Mouse (Mus musculus): ENCODE data around the gene Mrpl49.
A peak's percentile ranks its signal among the peaks of the same experiment; 100 is the strongest.

The Mrpl49 gene

DNA sequence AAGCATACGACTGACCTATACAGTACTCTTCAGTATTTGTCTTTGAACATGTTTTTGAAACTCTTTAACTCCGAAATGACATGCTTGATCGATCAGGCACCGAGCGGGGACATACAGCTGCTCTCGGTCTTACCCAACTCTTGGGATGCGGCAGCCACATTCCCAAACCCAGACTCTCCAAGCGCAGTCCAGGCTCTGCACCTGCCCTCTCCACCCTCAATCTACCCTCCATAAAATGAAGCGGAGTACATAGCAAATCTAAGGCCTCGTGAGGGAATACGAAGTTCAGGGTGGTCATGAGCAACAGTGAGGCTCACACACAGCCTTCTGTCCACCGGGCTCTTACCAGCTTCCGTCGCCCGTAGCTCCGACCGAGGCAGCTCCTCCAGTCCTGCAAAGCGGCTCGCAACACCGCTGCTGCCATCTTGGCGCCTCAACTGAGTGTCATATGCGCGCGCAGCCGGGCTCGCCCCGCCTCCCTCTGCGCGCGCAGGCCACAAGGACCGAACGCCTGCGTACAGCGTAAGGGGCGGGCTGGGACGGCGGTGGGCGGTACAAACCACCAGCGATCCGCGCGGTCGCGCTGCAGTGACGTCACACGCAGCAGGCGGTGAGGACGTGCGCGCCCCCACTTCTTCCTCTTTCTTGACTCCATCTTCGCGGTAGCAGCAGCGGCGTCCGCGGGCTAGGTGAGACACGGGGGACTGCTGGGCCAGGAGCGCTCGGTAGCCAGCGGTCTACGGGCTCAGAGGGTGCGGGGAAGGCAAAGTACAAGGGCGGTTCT, at the start of gene Mrpl49, which contains the start of gene Fau:
Mrpl49 (minus strand) TSS at position 473 of the 784 bp plus-strand sequence.
Fau (plus strand) TSS at position 532 of the 784 bp plus-strand sequence.
- DNase-seq (ENCODE audit: low read depth, low spot score): peak; percentile 99

DNA sequence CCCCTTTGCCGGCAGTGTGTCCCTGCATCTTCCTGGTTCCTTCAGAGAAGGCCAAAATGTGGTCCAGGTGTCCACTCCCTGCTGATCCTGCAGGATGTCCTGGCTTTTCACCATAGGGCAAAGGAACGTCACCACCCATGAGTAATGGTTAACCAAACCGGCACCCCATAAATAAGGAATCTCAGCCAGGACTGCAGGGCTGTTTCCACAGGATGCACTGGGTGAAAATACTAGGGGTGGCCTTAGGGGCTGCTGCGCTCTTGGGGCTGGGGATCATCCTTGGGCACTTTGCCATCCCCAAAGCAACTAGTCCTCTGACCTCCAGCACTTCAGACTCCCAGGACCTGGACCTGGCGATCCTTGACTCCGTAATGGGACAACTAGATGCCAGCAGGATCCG, 48.0 kb upstream of the Mrpl49 start, which contains the start of gene Naaladl1:
Naaladl1 (plus strand) TSS at position 197 of the 400 bp plus-strand sequence.
- DNase-seq (ENCODE audit: low read depth, low spot score): no peak

DNA sequence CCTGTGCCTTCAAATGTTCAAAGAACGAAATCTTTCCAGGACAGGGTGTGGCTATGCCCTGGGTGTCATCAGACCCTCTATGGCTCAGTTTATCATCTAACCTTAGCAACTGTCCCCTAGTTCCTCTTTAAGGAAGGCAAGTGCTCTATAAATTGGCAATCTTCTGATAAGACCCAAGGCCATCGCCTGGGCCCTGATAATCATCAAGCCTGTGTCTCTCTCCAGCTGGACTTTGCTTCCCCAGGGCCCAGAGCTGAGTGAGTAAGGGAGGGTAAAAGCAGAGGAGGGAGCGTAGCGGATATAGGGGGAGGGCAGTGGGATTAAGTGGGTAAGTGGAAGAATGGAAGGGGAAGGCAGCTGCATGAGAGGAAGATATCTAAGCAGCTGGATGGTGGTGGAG, 46.9 kb upstream of the Mrpl49 start:
- DNase-seq (ENCODE audit: low read depth, low spot score): no peak

DNA sequence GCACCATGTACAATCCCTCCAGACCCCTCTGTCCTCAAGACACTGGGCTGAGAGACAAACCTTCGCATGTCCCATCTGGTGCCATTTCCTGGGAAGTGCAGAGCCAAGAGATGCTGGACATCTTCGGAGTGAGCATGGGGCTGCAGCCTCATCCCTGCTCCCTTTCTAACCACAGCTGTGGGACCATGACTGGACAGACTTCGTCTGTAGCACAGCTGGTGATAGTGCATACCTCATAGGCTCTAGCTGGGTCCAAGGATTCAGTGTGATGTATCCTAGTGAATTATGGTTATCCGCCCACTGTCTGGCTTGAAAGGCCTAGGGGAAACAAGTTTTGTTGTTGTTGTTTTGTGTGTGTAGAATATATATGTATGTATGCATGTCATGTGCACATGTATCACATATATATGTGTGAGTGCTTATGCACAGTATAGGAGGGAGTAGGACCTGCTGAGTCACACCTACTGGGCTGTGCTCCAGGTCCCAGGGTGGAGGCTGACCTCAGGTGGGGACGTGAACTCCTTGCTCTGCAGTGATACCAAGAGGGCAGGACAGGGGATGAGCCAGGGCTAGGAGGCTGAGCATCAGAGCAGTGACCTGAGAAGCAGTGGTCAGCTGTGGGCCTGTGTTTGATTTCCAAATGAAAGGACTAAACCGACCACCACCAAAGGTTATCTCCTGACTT, 44.7 kb upstream of the Mrpl49 start:
- no peak for DNase-seq (ENCODE audit: low read depth, low spot score)

DNA sequence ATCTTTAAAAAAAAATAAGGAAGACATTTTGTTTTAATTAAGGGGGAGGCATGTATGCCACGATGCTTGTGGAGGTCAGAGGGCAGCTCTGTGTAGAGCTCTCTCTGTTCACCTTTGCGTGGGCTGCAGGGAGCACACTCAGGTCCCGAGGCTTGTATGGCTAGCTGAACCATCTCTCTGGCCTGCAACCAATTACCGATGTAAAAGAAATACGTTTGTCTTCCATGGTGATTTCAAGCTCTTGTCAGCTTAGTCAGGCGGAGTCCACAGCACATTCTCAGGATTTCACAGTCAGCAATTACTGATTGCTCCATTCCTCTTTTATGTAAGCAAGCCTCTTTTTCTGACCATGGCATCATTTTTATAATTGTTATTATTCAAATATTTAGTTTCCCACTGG, 43.6 kb upstream of the Mrpl49 start:
- no peak for DNase-seq (ENCODE audit: low read depth, low spot score)

DNA sequence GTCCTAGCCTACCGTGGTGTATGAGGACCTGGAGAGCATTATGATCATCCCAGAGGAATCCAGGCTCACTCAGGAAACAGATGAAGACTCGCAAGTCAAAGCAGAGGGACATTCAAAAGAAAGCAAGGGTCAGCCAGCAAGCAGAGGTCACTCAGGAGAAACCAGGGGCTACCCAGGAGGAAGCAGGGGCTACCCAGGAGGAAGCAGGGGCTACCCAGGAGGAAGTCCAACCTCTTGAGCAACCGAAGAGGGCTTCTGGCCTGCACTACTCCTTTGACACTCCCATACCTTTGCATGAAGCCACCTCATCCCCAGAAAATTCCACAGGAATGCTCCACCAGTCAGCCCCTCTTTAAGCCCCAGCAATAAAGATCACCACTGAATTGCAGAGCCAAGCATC, 40.3 kb upstream of the Mrpl49 start:
- no peak for DNase-seq (ENCODE audit: low read depth, low spot score)

DNA sequence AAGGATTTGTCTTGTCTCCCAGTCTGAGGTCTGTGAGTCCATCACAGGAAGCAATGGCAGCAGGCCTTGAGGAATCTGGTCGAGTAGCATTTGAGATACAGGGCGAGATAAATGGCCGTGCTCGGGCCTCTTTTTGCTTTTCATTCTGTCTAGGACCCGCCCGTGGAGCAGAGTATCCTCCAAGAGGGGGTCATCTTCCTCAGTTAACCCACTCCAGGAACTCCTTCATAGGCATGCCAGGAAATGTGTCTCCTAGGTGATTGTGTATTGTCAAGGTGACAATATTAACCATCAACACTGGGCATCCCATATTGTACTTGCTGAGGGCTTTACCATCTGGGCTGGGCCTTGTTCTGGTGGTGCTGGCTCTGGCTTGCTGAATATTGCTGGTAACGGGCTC, 36.5 kb upstream of the Mrpl49 start, which contains the start of gene AC131692.1:
AC131692.1 (plus strand) TSS at position 301 of the 400 bp plus-strand sequence.
- no peak for DNase-seq (ENCODE audit: low read depth, low spot score)

DNA sequence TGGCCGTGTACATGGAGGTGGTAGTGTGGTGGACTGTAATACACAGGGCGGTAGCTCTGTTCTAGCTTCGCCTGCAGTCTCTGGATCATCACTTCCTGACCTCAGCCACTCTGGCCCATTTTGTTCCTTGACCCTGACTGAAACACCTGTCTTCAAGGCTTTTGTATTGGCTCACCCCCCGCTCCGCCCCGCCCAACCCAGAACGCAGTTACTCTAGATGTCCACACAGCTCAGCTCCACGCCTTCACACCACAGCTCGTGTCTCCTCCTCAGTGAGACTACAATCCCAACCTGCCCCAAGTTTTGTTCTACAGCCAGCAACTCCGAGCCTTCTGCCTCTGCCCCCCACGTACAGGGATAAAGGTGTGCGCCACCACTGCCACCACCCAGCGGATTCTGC, 31.3 kb upstream of the Mrpl49 start:
- DNase-seq (ENCODE audit: low read depth, low spot score): no peak

DNA sequence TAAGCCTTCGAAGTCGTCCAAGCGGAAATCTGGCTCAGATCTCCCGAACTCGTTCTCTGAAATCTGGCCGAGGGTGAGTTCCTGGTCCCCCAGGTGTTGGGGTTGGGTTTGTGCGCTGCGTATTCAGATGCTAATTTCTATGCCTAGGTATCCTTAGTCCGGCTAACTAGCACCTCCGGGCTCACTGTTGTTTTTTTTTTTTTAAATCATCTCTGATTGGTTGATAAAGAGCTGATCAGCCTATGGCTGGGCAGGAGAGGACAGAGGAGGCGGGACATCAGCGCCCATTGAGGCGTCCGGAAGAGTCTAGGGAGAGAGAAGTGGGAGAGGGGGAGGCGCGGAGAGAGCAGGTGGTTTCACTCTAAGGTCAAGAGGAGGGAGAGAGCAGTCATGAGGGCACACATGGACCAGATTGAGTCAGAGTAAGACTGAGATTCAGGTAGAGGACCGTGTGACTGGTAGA, 27.9 kb upstream of the Mrpl49 start:
- peak; percentile 21 for DNase-seq (ENCODE audit: low read depth, low spot score)

DNA sequence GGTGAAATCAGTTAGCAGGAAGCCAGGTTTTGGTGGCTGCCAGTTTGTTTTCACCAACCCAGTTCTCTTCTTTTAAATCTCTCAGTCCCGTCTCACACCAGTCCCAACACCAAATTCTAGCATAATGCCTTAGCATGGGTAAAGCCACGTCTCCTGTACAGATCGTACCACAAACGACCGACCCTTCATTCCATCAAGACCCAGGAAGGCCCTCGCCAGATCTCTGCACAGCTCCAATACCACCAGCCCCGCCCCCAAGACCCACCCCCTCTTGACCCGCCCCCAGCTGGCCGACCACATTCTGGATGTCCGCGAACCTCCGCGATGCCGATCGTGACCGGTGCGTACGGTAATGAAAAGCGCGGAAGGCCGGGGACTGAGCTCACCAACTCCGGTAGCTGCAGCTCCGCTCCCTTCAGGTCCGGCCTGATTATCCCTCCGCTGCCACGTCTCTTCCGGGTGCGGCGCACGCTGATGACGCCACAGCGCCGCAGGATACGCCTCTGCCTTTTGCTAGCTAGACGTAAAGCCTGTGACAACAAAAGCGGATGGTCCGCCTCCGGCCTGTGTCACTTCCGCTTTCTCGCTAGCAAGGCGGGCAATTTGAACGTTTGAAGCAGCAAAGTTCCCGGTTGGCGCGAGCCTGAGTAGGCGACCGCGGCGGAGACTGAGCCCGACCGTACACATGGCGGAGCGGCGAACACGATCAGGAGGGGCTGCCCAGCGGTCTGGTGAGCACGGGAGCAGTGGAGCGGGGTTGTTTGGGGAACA, 27.1 kb upstream of the Mrpl49 start, which contains the start of the genes Zfpl1 and Cdca5:
Zfpl1 (minus strand) TSS at position 479 of the 771 bp plus-strand sequence.
Cdca5 (plus strand) TSS at position 506 of the 771 bp plus-strand sequence.
- peak; percentile 100 for DNase-seq (ENCODE audit: low read depth, low spot score)

DNA sequence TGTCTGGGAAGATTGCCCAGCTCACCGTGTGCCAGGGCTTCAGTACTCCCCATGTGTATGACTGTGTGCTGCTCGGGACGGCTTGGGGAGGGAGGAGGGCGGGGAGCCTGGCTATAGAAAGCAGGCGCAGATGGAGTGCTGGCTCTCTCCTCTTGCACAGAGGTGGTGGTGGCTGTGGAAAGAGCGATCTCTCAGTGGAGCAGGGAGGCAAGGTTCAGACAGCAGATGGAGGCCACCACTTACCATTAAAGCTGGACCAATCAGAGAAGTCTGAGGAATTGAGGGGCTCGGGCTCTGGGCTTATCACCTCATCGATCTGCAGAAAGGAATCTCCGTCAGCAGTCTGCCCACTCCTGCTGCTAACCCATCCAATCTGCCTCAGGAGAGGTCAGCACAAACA, 24.6 kb upstream of the Mrpl49 start, which contains the start of gene Gm28374:
Gm28374 (minus strand) TSS at position 101 of the 400 bp plus-strand sequence.
- DNase-seq (ENCODE audit: low read depth, low spot score): no peak

DNA sequence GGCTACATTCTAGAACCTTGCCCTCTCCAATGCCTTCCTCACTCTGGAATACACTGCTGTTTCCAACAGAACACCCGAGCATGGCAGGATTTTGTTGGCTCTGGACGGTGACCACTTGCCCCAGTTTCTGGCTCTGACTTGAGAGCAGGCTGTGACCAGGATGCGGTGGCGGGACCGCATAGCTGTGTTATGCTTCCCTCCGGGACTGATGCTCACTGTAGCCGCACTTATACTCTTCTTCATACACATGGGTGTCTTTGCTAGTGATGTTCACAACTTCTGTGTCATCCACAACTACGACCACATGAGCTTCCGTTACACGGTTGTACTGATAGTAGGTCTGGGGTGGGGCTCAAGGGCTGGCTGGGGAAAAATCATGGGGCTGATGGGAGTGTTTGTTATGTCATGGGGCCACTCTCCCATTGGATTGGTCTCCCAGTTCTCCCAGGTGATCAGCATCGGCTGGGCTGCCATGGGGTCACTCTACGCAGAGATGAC, 22.4 kb upstream of the Mrpl49 start, which contains the start of gene Tmem262:
Tmem262 (plus strand) TSS at position 51 of the 498 bp plus-strand sequence.
- no peak for DNase-seq (ENCODE audit: low read depth, low spot score)

DNA sequence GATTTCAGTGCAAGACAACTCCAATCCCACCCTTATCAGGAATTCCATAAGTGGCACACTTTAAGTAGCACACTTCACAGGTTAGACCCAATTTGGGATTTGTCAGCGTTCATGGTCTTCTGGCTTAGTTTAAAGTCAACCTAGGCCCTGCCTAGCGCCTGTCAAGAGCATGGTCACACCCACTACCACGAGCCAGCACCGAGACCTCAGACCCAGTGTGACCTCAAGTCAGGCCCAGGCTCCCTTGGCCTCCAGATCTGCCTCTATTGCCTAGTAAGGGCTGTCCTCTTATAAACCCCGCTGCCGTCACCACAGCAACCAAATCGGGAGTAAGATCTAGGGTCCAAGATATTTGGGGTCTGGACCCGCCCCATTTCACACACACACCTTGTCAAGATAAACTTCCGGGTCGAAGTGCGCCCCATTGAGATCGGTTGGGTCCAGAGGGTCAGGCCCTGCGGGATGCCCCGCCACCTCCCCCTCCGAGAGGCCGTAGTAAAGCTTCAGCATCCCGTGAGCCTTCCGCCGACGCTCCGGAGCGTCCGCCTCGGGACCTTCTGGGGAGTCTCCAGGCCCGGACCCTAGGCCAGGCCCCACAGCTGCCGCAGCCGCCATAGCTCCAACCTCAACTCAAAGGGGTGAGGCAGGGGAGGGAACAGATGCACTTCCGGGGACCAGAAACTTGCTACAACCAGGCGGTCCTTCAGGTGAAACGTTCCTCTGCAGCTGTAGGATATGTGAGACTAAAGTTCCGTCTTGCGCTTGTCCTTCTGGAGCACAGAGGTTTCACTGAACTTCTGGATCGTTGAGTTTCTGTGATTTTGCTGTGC, 19.2 kb upstream of the Mrpl49 start, which contains the start of gene Vps51:
Vps51 (minus strand) TSS at position 668 of the 830 bp plus-strand sequence.
- peak; percentile 98 for DNase-seq (ENCODE audit: low read depth, low spot score)

DNA sequence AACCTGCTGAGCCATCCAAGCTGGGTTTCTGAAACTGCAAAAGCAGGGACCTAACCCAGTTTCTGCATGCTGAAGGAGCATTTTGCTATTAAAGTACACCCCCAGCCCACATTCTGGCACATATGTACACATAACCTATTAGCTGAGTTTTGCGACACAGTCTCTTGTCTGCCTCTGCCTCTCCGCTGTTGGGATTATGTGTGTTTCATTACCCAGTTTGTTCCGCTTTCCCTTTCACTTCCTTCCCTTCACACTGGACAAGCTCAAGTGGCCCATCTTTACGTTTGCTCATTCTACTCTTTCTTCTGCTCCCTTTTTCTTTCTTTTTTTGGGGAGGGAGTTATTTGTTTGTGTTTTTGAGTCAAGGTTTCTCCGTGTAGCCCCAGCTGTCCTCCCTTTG, 16.3 kb upstream of the Mrpl49 start:
- DNase-seq (ENCODE audit: low read depth, low spot score): no peak

DNA sequence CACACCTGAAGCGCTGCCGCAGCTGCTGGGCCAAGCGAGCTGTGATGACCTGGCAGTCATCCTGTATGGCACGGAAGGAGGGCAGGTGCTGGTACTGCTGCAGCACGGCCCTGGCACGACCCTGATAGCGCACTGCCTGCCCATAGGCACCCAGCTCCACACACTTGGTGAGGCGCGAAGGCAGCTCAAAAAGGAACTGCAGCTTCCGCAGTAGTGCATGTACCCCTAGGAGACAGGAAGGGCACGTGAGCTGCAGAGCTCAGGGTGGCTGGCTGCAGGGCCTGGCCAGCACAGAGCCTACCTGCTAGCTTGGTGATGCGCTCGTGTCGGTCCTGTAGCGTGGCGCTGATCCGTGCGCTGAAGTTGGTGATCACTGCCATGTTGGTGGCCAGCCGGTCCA, 13.7 kb upstream of the Mrpl49 start:
- no peak for DNase-seq (ENCODE audit: low read depth, low spot score)

DNA sequence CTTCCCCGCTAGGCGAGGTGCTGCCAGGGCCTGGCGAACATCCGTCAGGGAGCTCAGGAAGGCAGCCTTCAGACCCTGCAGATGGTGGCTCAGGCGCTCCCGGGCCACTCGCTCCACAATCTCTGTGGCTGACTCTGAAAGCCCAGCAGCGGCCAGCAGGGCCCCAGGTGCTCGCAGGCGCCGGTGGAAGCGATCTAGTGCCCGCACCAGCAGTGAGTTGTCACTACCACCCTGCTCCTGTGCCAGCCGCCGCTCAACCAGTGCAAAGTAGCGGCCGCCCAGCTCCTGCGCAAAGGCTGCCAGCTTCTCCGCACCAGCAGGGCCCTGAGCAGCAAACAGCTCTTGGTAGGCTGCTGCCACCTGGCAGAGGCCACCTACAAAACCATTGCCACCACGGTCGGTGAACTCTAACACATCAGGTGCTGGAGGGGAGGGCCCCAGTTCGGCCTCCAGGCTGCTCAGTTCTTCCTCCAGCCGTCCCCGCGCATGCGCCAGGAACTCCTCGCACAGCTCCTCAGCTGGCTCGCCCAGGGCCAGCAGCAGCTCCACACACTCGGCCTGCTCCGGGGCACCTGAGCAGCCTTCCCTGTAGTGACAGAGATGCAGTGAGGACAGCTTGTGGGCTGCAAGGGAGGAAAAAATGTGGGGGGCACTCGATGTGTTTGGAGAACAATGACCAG, 13.1 kb upstream of the Mrpl49 start:
- DNase-seq (ENCODE audit: low read depth, low spot score): no peak

DNA sequence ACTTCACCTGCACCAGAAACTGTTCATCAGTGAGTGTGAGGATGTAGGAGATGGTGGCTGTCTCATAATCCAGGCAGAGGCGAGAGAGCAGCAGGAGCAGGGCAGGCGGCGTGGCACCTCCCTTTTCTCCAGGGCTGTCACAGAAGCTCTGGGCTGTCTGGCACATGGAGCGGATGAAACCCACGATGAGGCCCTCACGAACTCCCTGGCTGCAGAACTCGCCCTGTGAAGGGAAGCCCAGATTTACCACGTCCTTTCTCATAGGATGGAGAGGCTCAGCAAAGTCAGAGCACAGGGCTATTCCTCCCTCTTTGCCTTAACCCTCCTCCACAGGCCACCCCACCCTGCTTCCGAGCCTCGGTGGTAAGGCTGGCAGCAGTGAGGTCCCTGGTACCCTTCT, 12.3 kb upstream of the Mrpl49 start:
- no peak for DNase-seq (ENCODE audit: low read depth, low spot score)

DNA sequence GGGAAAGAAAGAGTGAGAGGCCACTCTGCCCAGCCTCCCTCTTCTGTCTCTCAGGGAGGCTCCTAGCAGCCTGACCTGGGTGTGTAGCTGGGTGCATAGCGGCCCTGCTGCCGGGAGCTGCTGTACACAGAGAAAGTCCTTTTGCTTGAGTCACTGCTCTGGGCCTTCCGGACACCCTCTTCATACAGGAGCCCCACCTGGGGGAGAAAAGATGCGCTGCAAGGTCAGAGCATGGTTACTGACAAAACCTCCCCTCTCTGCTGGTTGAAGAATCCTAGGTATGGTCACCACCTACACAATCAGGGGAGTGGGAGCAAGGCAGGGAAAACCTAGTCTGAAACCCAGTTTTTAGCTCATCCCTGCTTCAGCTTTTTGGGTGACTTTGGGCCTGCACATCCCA, 11.4 kb upstream of the Mrpl49 start:
- DNase-seq (ENCODE audit: low read depth, low spot score): no peak

DNA sequence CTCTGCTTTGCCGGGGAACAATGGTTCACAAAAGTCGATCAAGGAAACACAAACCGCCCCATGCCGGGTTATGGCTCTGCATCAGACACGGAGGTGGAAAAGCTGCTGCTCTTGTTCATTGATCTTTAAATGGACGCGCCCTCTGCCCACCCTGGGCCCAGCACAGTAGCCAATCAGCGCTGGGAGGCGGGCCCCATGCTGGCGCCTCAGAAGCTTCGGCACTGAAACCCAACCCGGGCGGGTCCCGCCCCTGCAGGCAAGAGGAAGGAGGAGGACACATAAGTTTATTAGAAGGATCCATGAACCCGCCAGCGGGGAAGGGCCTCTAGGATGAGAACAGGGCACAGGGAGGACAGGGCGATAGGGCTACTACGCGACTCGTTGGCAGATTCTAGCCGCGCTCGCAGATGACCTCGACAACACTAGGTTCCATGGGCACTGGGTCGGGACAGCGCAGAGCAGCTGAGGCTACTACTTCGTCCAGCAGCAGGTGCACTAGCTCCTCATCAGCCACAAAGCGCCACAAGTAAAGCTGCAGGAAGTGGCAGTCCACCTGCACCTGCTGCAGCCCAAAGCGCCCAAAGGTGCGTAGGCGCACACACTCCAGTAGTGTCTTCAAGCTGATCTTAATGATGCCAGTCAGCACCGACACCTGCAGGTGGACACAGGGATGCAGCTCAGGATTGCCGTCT, 10.3 kb upstream of the Mrpl49 start, which contains the start of gene Tm7sf2:
Tm7sf2 (minus strand) TSS at position 650 of the 692 bp plus-strand sequence.
- DNase-seq (ENCODE audit: low read depth, low spot score): peak; percentile 92

All from brain, adult 2 months (tissue).